Mouse (Mus musculus): ENCODE measurements around the gene Slc25a11.
A peak's percentile ranks its signal among the peaks of the same experiment; 100 is the strongest.

The Slc25a11 gene

GRCm38 (mm10) chr11:70646691-70647650 lies at the start of gene Slc25a11, which contains the start of gene Rnf167:
Gene Slc25a11, minus strand, starts transcription at chr11:70647479.
Gene Rnf167, plus strand, starts transcription at chr11:70647235.
- DNase-seq, result peak; percentile 98 to 99

DNA sequence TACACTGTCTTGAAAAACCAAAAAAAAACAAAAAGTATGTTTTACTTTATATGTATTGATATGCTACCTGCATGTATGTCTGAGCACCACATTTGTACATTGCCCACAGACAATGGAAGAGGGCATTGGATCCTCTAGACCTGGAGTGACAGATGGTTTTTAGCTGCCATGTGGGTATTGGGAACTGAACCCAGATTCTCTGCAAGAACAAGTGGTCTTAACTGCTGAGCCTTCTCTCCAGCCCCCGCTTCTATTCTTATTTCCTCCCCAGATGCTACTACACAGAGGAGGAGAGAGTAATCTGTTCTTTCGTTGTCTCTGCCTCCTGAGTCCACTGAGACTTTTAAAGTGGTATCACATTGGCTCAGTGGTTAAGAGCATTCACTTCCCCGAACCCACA lies 46.2 kb upstream of the Slc25a11 start:
- no peak for DNase-seq

GRCm38 (mm10) chr11:70689578-70689977 lies 42.3 kb upstream of the Slc25a11 start:
- DNase-seq, result peak; percentile 19 to 27

GRCm38 (mm10) chr11:70688372-70688771 lies 41.1 kb upstream of the Slc25a11 start:
- DNase-seq, result peak in 1 of 2 experiments; percentile 31

GRCm38 (mm10) chr11:70687601-70688199 lies 40.4 kb upstream of the Slc25a11 start, which contains the start of gene Camta2:
Gene Camta2, minus strand, starts transcription at chr11:70688105.
- DNase-seq, result peak; percentile 97 to 98

DNA sequence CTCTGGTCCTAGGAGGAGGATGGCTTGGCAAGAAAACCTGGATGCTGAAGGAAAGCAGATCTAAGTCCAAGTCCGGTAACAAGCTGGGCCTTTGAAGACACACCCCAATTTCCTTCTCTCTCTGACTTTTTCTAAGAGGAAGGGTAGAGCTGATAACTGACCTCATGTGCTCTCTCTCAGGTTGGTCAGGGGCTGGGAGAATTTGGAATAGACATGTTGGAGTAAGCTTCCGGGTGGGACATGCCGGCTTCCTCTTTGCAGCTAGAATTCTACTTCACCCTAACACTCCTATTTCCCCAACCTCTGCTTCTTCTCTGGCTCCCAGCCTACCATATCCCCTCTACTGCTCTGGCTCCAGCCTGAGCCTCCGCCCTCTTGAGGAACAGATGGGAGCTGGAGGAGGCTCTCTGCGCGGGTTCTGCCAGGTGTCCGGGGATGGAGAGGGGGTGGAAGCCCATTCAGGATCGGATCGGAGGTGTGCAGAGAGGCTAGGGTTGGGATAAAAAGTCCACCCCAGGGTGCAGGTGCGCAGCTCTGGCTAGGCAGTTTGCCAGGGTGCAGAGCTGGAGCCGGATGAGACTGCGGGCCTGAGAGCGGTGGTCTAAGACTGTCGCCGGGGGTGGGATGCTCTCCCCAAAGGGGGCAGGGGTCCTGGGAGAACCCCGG lies 39.8 kb upstream of the Slc25a11 start:
- peak; percentile 79 to 80 for DNase-seq

DNA sequence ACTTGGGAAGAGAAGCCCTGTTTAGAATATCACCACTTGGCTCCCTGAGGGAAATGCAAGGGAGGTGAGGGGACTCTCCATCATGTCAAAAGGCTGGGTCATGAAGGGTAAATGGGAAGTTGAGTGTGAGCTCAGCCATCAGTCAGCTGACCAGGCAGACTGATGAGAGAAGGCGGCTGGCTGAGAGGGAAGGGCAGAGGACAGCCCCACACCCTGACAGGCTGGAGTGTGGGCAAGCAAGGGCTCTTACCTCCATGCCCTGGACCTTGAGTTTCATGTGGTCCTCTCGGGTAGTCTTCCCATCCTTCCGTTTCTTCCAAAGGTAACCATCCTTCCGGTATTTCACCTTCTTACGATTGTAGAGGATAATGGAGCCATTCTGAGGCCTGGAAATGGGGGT lies 36.4 kb upstream of the Slc25a11 start:
- DNase-seq, result no peak

GRCm38 (mm10) chr11:70681897-70682581 lies 34.8 kb upstream of the Slc25a11 start:
- DNase-seq, result peak; percentile 66 to 87

GRCm38 (mm10) chr11:70681170-70681569 lies 33.9 kb upstream of the Slc25a11 start:
- no peak for DNase-seq

DNA sequence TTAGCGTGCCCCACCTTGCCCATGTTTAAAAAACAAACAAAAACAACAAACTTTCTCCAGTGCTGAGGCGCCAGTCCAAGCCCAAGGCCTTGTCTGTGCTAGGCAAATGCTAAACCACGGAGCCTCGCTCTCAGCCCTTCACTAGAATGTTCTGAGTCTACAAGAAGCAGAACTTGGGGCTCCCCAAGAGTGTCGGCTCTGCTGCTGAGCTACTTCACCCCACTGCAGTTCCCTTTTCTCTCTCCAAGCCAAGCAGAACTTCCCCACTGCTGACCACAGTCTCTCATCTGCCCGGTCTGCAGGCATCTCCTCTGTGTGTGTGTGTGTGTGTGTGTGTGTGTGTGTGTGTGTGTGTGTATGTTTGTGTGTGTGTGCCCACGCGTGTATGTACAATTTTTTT lies 32.6 kb upstream of the Slc25a11 start:
- DNase-seq, result no peak

GRCm38 (mm10) chr11:70679361-70679760 lies 32.1 kb upstream of the Slc25a11 start:
- DNase-seq, result no peak

DNA sequence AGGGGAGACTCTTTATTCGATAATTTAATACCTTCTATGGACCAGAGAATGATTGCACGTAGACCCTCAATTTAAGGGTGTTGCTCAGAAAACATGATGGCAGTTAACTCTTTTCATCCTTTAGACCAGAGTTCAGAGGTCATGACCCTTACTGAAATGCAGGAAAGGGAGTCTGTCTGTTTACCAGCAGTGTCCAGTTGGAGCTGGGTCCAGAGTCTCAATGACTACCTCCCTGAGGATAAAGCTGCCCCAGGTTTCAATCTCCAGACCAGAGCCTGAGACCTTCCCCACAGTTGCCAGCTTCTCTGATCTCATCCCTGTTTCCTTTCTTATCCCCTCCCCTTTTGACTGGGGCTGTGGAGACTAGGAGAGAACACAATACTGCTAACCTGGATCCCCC lies 31.3 kb upstream of the Slc25a11 start:
- no peak for DNase-seq

GRCm38 (mm10) chr11:70678092-70678491 lies 30.8 kb upstream of the Slc25a11 start:
- DNase-seq, result no peak

GRCm38 (mm10) chr11:70674501-70674900 lies 27.2 kb upstream of the Slc25a11 start:
- DNase-seq, result no peak

- DNase-seq, result peak; percentile 16 to 20
These were observed 26.7 kb upstream of the Slc25a11 start for GRCm38 (mm10) chr11:70674014-70674413.

DNA sequence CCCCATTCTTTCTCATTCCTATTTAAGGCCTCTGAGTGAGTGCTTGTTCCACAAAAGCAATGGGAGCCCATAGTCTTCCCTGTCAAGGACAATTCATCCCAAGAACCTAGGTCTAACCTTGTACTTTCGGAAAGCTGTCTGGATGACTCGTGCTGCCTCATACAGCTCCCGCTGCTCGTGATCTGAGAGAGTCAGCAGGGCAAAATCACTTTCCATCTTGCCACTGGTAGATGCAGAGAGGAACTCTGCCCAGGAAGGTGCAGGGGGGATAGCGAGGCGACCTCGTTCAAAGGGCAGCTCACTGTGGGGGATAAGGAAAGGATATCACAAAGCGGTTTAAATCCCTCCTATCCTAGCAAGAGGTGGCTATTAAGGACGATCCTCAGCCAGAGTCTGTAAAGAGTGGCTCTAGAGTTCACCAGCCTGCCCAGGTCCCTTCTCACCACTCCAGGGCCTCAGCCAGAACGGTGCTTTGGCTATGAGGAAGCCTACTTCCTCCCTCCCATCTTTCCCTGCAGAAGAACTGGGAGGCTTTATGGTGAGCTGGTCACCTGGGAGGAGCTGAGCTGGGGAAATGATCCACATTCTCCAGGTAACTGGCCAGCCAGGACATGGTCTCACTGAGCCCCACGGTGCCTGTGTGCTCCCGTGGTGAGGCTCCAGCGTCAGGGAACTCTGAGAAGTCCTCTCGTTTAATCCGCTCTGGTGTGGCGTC lies 24.2 kb upstream of the Slc25a11 start:
- peak in 1 of 2 experiments; percentile 16 for DNase-seq

DNA sequence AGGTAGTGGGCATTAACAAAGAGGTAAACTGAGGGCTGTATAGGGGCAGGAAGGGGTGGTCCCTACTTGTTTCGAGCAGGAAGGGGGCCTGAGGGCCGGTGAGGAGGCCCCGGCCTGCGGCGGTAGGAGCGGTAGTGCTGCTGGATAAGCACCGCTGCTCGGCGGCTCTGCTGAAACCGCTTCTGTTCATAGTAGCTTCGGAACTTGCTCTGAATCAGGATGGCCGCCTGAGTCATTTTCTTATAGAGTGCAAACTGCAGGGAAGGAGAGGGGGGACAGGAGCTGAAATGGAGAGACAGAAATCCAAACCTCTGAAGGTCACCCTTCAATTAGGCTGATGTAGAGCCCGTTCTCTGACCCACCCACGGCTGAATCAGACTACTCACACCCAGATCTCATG lies 23.2 kb upstream of the Slc25a11 start:
- peak; percentile 26 to 43 for DNase-seq

- DNase-seq, result peak; percentile 89 to 90
These were observed 22.5 kb upstream of the Slc25a11 start for GRCm38 (mm10) chr11:70669582-70670345.

DNA sequence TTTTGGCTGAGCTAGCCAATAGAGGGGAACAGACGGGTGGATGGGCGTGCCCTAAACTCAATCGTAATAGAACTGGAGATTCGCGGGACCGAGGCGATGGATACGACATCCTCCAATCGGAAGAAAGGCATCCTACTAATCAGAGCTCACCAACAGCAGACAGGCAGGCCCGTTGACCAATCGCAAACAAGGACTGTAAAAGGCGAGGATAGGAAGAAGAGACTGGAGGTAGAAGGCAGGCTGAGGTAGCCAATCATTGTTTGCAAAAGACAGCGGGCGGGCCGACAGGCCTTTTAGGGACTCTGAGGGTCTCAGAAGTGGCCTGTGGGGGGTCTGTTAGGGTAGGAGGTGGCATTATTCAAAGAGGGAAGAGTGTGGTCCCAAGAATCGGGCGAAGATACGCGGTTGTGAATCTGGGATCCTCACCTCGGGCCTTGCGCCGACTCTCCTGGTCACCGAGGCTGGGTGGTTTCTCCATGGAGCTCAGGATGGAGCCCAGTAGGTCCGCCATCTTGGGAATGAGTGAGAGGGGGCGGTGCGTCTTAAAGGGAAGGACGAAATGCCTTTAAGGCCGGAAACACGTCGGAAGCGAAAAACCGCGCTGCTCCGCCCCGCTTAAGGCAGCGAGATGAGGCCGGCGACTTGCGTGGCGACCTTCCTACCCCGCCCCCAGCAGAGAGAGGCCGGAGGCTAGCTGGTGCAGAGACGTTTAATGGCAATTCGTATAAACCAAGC lies 21.7 kb upstream of the Slc25a11 start, which contains the start of gene Spag7:
Spag7 (minus strand) TSS at position 646 of the 735 bp plus-strand sequence.
- peak; percentile 96 to 98 for DNase-seq

DNA sequence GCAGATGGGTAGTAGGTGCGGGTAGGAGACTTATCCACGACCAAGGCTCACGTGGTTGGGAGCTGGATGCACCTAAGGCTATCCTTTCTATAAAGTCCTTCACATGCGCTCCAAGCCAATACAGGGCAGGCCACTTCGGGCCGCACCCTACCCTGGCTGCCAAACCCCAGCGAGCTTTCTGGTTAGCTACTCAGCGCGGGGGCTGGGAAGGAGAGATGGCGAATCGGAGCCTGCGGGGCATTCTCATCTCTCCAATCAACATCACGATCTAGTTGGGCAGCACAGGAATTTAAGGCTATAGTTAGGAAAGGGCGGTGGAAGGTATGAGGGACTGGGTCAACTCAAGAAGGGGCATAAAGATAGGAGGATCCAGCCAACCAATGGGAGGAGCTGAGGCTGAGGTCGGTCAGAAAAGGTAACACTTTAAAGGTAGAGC lies 21.1 kb upstream of the Slc25a11 start:
- DNase-seq, result peak; percentile 86 to 89
